Mouse (Mus musculus): ENCODE results near the gene Jarid2.

Jarid2 gene

GRCm38 (mm10) chr13:44839866-44840835 is 110.9 kb downstream of the Jarid2 start:
- peak; percentile 84 for DNase-seq (ENCODE audit: low spot score)

- DNase-seq (ENCODE audit: low spot score) = no peak
These were observed 122.2 kb downstream of the Jarid2 start for GRCm38 (mm10) chr13:44851426-44851825.

- no peak for DNase-seq (ENCODE audit: low spot score)
These were observed 122.8 kb downstream of the Jarid2 start for GRCm38 (mm10) chr13:44852024-44852423.

DNA sequence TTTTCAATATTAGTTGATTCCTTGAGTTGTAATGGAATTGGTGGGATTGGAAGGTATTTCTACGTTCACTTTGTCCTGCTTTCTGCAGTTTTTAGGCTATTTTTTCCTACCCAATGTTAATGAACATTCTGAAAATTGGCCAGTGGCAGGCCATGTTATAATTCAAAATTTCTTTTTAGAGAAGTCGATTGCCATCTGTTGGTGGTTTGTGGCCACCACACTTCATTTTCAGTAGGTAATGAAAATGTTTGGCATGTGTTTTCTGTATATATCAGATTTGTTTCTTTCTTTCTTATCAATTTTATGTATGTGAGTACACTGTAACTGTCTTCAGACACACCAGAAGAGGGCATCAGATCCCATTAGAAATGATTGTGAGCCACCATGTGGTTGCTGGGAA is 136.3 kb downstream of the Jarid2 start:
- DNase-seq (ENCODE audit: low spot score) = no peak

GRCm38 (mm10) chr13:44868037-44868650 is 138.9 kb downstream of the Jarid2 start:
- peak; percentile 26 for DNase-seq (ENCODE audit: low spot score)

DNA sequence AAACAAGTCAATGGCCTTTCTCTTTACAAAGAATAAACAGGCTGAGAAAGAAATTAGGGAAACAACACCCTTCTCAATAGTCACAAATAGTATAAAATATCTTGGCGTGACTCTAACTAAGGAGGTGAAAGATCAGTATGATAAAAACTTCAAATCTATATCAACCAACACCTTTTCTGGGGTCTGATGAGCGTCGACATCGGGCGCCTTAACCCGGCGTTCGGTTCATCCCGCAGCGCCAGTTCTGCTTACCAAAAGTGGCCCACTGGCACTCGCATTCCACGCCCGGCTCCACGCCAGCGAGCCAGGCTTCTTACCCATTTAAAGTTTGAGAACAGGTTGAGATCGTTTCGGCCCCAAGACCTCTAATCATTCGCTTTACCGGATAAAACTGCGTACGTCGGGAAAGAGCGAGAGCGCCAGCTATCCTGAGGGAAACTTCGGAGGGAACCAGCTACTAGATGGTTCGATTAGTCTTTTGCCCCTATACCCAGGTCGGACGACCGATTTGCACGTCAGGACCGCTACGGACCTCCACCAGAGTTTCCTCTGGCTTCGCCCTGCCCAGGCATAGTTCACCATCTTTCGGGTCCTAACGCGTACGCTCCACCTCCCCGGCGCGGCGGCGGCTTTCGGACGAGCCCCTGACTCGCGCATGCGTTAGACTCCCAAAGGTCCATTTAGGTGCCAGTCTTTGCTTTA is 140.3 kb downstream of the Jarid2 start:
- peak; percentile 99 for DNase-seq (ENCODE audit: low spot score)

DNA sequence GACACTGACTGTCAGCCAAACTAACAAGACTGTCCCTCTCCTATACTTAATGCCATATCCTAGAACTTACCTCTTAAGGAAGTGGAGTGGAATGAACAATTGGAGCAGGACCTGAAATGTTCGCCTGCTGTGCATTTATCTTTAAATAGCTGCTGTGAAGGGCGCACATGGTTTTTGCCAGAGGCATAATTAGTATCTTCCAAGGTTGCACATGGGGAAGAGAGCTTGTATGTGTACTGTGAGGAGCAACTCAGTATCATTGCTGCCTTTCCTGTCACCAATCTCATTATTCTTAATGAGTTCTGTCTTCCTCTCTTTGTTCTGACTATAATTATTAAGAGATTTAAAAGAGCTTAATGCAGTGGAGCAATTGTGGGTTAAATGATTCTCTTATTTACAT is 147.5 kb downstream of the Jarid2 start:
- DNase-seq (ENCODE audit: low spot score) = no peak

DNA sequence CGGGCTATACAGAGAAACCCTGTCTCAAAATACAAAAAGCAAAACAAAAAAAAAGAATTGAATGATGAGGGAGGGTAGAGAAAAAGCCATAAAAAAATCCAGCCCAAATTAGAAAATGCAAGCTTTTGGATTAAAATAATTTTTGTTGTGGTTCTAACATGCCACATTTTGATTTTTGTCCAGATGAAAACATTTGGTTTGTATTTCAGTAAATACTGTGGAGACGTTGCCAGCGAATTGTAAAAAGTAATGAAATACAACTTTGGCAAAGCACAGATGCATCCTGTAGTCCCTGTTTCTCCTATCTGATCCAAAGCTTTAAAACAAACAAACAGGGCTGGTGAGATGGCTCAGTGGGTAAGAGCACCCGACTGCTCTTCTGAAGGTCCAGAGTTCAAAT is 151.7 kb downstream of the Jarid2 start:
- DNase-seq (ENCODE audit: low spot score) = no peak

DNA sequence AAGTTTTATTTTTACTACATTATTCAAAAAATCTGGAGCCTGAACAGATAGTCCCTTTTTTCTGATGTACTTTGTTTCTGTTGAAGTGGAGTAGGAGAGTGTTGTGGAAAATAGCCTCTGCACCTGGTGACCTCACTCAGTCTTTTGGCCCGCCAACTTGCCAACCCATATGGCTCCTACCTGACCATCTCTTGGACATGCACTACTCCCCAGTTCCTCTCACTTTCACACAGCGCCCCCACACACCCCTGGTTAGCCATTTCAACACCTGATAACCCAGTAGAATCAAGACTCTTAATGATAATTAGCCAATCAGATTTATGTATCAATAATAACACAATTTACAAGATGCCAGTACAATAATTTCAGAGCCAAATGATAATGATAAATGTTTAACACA is 156.9 kb downstream of the Jarid2 start:
- DNase-seq (ENCODE audit: low spot score) = no peak

- no peak for DNase-seq (ENCODE audit: low spot score)
These were observed 161.3 kb downstream of the Jarid2 start for GRCm38 (mm10) chr13:44890612-44891011.

DNA sequence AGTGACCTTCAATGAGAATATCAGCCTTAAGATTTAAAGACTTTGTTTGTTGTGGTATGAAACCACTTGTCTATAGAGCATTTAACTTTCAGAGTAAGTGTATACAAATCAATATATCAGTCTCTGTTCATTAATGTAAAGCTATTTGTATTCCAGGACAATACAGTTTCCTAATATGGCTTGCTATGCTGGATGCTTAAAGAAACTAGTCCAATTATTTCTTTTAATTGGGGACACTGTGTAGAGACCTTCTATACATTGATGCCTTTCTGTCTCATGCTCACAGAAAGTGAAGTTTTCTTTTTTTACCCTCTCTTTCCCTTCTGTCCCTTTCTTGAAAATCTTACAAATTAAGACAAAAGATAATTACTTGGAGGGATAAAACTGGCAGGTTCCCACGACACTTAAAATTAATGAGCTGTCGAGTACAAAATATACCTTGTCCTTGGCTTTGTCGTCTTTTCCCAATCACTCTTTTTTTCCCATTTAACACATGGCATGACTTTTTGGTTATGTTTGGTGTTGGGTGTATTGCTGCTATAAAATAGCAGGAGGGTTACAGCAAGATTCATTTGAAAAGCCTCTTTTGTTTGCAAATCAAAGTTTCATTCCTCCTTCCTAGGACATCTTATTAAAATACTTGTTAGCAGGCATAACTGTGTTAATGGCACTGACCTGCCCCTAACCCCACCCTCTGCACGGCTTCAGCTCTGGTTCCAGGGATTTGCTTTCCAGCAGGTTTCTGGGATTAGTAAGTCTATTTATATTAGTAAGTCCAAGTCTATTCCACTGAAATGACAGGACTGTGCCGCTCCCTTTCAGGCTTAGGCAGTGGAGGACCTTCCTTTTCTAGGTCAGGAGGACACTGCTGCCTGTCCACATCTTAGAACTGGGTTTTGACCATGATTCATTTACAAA is 162.8 kb downstream of the Jarid2 start:
- no peak for DNase-seq (ENCODE audit: low spot score)

- DNase-seq (ENCODE audit: low spot score) = no peak
These were observed 166.9 kb downstream of the Jarid2 start for GRCm38 (mm10) chr13:44896211-44896610.

- DNase-seq (ENCODE audit: low spot score) = no peak
These were observed 173.0 kb downstream of the Jarid2 start for GRCm38 (mm10) chr13:44902299-44902698.

- DNase-seq (ENCODE audit: low spot score) = no peak
These were observed 174.1 kb downstream of the Jarid2 start for GRCm38 (mm10) chr13:44903416-44903815.

GRCm38 (mm10) chr13:44904271-44904670 is 175.0 kb downstream of the Jarid2 start:
- no peak for DNase-seq (ENCODE audit: low spot score)

GRCm38 (mm10) chr13:44906141-44906540 is 176.9 kb downstream of the Jarid2 start:
- DNase-seq (ENCODE audit: low spot score) = no peak

DNA sequence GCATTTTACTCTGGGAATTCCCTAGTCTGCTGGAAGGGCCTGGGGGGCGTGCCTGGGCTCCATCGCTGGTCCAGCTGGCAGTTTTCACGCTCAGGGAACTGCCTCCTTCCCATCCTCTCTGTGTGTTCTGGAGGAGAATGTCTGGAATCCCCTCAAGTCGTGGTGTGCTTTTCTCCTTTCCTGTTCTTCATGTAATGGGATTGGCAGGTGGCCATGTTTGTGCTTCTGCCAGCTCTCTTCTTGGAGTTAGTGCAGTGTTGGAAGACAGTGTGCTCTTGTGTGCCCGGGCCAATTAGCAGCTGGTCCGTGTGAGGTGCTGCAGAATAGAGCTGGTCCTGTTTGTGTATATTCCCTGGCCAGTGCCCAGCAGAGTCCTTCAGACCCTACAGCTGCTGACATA is 178.4 kb downstream of the Jarid2 start:
- peak; percentile 91 for DNase-seq (ENCODE audit: low spot score)

DNA sequence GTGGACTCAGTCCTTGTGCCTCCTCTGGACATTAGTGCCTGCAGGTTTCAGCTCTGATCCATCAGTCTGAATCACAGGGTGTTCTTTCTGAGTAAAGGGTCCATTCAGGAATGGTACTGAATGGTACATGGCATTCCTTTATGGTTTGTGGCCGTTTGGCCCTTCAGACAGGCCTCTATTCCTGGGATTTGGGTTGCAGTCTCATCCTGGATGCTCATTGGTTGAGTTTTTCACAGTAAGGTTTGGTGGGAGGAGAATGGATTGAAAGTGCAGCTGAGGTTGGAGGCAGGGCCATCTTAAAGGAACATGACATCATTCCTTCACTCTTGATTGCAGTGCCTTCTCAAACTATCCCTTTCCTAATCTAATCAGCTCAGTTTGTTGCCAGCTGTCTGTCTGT is 179.5 kb downstream of the Jarid2 start:
- no peak for DNase-seq (ENCODE audit: low spot score)

DNA sequence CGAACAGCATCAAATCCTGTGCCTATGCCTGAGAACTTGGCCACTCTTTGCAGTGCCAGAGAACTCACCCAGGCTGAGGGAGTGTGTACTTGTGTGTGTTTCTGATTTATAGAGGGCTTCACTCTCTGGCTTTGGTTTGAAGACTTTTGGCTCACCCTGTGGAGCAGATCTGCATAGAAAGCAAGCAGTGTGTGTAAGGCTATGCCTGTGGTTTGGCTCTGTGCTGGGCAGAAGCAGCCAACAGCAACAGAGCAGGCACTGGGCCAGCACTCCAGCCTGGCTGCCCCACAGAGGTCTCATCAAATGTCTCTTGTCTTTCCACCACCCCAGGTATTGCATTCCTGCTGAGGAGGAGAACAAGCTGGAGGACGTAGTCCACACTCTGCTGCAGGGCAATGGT is 183.6 kb downstream of the Jarid2 start:
- peak; percentile 62 for DNase-seq (ENCODE audit: low spot score)

- DNase-seq (ENCODE audit: low spot score) = no peak
These were observed 184.3 kb downstream of the Jarid2 start for GRCm38 (mm10) chr13:44913560-44913959.

GRCm38 (mm10) chr13:44915382-44915781 is 186.1 kb downstream of the Jarid2 start:
- DNase-seq (ENCODE audit: low spot score) = no peak

GRCm38 (mm10) chr13:44915945-44916344 is 186.7 kb downstream of the Jarid2 start:
- no peak for DNase-seq (ENCODE audit: low spot score)

Data from urinary bladder, postnatal 14 days (tissue).